Mouse (Mus musculus): Measurements from ENCODE around the gene Slc39a1.
"Not testable (repeated sequence)": the region's sequence is repeated elsewhere in the genome, so short reads cannot be mapped to it uniquely, and the experiment has no call there.

The Slc39a1 gene

DNA sequence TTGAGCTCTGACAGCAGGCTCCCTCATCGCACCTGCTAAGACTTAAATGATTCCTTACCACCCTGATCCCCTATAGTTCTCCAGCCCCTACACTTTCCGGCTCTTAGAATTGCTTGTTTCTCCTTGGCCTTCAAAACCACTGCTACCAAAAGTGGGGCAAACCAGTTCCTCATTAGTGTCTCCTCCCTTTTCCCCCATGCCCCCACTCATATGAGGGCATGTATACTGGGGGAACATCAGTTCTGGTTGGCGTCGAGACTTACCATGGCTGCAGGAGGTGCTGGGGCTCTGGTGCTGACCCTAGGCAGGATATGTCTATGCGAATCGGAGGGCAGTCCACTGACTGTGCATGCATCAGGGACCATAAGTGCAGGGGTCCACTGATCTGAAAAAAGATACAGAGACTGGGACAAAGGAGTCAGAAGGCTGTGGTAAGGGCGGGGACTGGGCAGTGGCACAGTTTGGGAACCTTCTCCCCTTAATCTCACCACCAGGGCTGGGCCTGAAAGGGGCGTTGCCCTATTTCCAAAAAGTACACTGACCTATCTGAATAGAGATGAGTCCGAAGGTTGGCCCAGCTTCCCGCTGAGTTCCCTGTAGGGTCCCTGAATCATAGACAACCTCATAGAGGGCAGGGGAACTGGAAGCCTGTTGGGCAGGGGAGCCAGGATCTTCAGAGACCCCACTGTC lies 6.2 kb upstream of the Slc39a1 start:
- DNase-seq = no peak

DNA sequence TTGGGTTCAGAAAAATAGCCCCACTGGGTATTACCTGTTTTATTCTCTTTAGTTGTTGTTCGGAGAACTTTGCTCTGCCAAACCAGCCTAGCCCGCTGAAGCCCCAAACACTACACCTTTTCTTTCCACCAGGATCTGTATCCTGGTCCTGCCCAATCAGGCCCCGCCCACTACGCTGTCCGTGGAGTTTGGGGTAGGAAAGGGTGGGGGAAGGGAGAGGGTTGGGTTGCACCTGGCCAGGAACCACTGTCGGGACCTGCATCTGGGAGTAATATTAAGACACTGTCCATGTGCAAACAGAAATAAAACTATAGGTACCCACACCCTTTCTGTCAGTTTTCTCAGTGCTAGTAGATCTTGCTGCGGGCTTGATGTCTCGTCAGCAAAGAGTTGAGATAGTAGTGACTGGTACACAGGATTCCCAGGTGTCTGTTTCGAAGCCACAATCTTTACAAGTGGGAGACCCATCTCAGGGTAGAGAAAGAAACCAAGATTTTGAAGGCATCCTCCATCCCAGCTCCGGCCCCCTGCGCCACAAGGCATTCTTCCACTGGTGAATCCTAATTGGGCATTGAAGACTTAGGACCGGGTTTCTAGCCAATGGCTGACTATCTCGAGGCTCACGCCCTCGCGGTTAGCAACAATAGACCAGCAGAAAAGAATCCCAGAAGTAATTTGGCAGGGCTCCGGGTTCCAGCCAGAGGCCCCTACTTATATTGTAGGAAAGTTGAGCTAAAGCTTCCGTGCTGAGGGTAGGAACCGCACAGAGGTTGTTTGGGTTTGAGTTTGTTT lies 4.8 kb upstream of the Slc39a1 start, which contains the start of gene Creb3l4:
Creb3l4 (minus strand) TSS at position 529 of the 792 bp plus-strand sequence.
- DNase-seq = no peak

- DNase-seq = no peak
These were observed 2.6 kb upstream of the Slc39a1 start for GRCm38 (mm10) chr3:90245406-90245805.

DNA sequence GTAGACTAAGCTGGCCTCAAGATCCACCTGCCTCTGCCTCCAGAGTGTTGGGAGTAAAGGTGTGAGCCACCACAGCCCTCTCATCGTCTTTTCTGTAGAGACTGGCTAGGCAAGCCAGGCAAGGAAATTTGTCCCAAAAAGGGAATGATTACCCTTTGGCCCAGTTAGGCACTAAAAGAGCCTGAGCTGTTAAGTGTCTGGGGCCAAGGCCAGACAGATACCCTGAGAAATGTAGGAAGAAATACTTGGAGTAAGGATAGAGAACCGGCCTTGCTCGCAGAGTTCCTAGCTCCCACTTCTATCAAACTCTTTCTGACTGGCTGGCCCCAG lies 377 bp upstream of the Slc39a1 start:
- no peak for DNase-seq

DNA sequence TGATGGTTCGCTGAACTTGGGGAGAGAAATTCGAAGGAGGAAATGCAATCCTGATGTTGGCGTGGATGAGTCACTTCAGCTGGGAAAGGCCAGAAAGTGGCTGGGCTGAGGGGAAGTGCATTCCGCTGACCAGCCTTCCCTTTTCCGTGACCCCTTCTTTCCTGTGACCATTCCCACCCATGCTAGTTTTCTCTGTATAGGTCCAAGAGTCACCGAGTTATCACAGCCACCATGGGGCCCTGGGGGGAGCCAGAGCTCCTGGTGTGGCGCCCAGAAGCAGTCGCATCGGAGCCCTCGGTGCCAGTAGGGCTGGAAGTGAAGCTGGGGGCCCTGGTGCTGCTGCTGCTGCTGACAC lies 751 bp downstream of the Slc39a1 start:
- DNase-seq = no peak

DNA sequence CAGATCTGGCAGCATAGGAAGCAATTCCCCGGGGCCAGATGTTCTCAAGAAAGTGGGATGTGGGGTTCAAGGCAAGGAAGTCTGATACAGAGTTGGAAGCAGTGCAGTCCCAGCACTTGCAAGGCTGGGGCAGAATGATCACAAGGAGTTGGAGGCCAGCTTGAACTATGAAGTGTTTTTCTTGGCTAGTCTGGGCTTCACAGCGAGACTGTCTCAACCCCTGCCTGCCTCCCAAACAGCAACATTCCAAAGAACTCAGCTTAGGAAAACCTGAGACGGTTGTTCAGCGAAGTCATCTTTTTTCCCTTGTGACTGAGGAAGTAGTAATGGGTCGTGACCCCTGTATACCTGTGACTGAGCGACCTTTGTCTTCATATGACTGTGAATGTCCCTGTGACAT lies 2.8 kb downstream of the Slc39a1 start:
- no peak for DNase-seq

DNA sequence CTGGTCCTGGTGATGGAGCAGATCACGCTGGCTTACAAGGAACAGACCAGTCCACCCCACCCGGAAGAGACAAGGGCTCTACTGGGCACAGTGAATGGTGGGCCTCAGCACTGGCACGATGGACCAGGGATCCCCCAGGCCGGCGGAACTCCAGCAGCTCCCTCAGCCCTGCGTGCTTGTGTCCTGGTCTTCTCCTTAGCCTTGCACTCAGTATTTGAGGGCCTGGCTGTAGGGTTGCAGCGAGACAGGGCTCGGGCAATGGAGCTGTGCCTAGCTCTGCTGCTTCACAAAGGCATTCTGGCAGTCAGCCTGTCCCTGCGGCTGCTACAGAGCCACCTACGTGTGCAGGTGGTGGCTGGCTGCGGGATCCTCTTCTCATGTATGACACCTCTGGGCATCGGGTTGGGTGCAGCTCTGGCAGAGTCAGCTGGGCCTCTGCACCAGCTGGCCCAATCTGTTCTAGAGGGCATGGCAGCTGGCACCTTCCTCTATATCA lies 3.8 kb downstream of the Slc39a1 start:
- DNase-seq = not testable (repeated sequence)

DNA sequence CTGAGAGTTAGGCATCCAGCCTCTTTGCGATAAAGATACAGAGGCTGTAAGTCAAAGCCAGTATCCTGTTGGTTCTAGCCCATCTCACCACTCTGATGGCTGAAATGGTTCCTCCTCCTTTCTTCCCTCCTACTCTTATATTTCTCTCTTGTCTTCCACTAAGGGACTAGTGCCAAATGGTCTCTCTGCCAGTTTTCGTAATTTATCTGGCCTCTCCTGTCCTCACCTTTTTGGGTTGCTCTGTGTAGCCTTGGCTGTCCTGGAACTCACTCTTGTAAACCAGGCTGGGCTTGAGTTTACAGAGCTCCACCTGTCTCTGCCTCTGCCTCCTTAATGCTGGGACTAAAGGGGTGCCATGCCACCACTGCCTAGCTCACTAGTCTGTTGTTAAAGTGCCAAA lies 4.7 kb downstream of the Slc39a1 start:
- DNase-seq = not testable (repeated sequence)

GRCm38 (mm10) chr3:90253174-90253573 lies 5.2 kb downstream of the Slc39a1 start:
- not testable (repeated sequence) for DNase-seq

- DNase-seq = peak; percentile 99
These were observed 5.9 kb downstream of the Slc39a1 start, which contains the start of gene Crtc2 for GRCm38 (mm10) chr3:90253653-90254418. Crtc2 (plus strand) TSS chr3:90254163.

GRCm38 (mm10) chr3:90254419-90255193 lies 6.6 kb downstream of the Slc39a1 start:
- DNase-seq = no peak

- no peak for DNase-seq
These were observed 7.2 kb downstream of the Slc39a1 start for GRCm38 (mm10) chr3:90255194-90255565.

DNA sequence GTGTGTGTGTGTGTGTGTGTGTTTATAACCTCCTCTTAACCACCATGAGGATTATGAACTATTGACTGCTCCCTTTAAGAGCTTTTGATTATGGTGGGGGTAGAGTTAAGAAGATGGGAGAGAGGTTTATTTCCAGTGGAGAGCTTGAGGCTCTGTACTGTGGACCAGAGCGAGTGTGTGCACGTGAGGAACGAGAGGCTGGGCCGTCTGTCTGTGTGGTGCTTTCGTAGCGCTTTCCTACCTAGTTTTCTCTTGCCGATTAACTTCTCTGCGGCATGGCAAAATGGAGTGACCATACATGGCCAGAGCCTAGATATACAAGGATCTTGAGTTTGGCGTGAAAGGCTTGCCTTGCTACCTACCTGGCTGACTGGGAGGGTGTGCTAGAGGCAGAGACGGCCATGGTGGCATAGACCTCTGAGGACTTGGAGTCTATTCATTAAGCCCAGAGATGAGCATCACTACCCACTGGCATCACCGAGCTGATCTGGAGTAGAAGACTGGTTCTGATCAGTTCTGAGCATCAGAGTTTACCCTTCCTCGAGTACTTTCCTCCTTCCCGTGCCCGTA lies 7.9 kb downstream of the Slc39a1 start:
- DNase-seq = no peak

GRCm38 (mm10) chr3:90256731-90257530 lies 9.0 kb downstream of the Slc39a1 start:
- no peak for DNase-seq

GRCm38 (mm10) chr3:90258521-90258920 lies 10.5 kb downstream of the Slc39a1 start:
- DNase-seq = no peak

- no peak for DNase-seq
These were observed 15.3 kb downstream of the Slc39a1 start for GRCm38 (mm10) chr3:90263121-90263771.

DNA sequence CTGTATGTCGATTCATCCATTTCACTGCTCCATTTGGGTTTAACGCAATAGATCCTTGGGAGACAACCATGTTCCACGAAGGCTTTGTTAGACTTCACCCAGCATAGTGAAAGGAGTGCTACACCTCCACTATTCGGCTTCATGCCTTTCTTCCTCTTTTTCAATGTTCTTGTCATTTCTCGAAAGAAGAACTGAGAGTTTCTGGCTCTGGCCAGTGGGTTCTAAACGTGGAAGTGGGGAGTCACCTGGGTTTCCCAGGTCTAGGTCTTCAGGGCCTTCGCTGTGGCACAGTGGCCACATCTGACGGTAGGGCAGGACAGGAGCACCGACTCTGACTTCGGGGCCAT lies 16.7 kb downstream of the Slc39a1 start:
- DNase-seq = no peak

GRCm38 (mm10) chr3:90265034-90265931 lies 17.3 kb downstream of the Slc39a1 start, which contains the start of gene Dennd4b:
Dennd4b (plus strand) TSS chr3:90265185.
- DNase-seq = peak; percentile 94

DNA sequence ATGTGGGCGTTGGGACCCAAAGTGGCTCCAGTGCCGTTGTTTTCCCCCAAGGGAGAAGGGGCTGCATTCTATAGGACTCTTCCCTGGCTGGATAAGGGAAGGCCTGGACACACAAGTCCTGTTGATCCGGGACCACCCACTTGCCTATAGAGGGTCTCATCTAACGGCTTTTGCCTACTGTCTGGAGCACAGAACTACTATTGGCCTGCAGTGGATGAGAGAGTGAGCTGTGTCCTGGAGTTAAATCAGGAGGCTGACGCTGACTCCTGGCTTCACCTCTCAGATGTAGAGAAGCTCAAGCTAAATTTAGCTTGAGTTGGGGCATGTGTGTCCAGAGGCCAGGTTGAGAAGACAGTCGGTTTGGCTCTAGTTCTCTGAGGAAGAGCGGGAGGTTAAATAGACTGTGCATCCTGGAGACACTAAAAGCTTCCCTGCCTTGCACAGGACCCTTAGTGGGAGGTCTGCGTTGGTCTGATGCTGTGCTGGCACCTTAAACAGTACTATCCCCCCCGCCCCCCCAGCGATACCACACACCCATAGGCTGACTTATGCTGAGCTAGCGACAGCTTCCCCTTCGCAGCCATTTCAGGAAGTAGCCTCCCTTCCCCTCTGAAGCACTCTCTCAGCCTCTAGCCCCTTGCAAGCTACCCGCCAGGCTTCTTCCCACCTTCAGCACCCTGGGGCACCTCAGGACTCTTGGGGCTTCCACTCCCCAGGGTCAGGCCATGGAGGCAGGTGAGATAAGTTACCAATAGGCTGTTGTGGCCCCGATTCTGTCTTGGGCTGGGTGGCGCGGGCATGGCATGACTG lies 18.2 kb downstream of the Slc39a1 start:
- no peak for DNase-seq
